Mouse (Mus musculus) large intestine, adult 2 months (tissue): ENCODE data around the gene Hist2h3c2. TPM values are rescaled to one million over a fixed set of nuclear protein-coding genes. Genes with fewer than 3 reads are reported as not detected.
"Not testable (repeated sequence)": the region's sequence is repeated elsewhere in the genome, so short reads cannot be mapped to it uniquely, and the experiment has no call there.

Source experiments
- DNase-seq: peaks from one replicate; pipeline ENCODE4 v3.0.0-alpha.2; 2012; ENCODE audit warnings: low read depth, low spot score
- WGBS: fragments of 180-500 bp; shearing (Covaris S2); methylation state at CpG from one replicate; pipeline ENCODE4 v1.1.7; 2018; 5-methylcytosine and 5-hydroxymethylcytosine counted together
- polyA plus RNA-seq: library from polyadenylated mRNA; depleted of rRNA; stranded (reverse); fragments of >200 nt; gene quantifications from 2 replicates; pipeline ENCODE4 v1.2.3, GENCODE M21; 2012; rRNA removed

Gene Hist2h3c2
- polyA plus RNA-seq = 49.8 and 65.9 TPM in 2 replicates

GRCm38 (mm10) chr3:96238954-96239793 lies at the start of gene Hist2h3c2:
Hist2h3c2 (minus strand) TSS chr3:96239127.
- under 1% methylated on average over 26 of the region's 68 CpGs for WGBS
- DNase-seq = not testable (repeated sequence)

GRCm38 (mm10) chr3:96287334-96287733 lies 48.4 kb upstream of the Hist2h3c2 start:
- WGBS = 92% methylated on average over 11 of the region's 11 CpGs
- not testable (repeated sequence) for DNase-seq

DNA sequence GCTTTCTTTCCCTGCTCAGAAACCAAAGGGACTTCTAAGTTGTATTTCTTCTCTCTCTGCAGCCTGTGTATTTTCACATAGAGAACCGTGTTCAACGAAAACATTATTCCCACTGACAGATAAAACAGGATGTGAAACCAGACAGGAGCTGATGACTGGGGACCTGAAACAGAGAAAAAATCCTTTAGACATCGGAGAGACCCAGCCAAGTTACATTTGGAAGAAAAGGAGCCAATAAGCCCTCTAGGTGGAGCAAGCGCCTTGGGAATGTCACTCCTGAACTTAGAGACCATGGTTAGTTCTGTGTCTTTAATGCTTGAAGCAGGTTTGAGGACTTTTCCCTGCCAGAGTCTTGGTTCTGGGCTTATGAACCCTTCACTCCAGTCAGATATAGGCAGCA lies 45.5 kb upstream of the Hist2h3c2 start:
- no peak for DNase-seq

DNA sequence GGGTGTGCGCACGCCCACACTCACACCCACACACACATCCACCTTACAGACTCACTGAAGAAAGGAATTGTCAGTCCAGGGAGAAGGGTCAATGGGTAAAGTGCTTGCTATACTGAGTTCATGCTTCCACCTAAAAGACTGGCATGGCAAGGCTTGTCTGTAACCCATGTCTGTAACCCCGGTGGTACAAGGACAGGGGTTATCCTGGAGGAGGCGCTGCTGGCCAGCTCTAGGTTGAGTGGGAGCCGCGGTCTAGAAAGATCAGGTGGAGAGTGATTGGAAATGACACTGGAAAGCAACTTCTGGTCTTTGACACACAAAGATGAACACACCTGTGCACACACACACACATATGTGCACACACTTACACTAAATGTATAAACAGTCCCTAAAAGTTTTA lies 41.7 kb upstream of the Hist2h3c2 start:
- 63% methylated on average over 6 of the region's 6 CpGs for WGBS

More for the DNA sequence above, 45.5 kb upstream of the Hist2h3c2 start:
- 28% methylated on average over 4 of the region's 4 CpGs for WGBS

GRCm38 (mm10) chr3:96277800-96278624 lies 39.1 kb upstream of the Hist2h3c2 start:
- no peak for DNase-seq
- under 1% methylated on average over 49 of the region's 49 CpGs for WGBS

More for the DNA sequence above, 41.7 kb upstream of the Hist2h3c2 start:
- DNase-seq = no peak

DNA sequence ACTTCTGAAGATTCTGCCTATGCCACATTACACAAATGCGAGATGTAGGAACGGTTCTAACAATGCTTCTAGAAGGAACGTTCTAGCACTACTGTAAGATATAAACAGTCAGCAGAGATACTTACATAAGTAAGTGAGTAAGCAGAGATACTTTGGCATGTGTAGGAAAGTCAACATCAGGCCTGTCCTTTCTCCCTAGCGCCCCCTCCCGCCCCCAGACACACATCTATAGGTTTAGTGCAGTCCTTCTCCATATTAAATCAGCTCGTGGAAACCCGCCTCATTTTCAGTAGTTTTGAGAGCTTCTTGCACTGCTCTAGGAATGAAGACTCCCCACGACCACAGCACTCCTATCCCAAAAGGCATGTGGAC lies 38.5 kb upstream of the Hist2h3c2 start:
- 17% methylated on average over 8 of the region's 8 CpGs for WGBS
- DNase-seq = no peak

DNA sequence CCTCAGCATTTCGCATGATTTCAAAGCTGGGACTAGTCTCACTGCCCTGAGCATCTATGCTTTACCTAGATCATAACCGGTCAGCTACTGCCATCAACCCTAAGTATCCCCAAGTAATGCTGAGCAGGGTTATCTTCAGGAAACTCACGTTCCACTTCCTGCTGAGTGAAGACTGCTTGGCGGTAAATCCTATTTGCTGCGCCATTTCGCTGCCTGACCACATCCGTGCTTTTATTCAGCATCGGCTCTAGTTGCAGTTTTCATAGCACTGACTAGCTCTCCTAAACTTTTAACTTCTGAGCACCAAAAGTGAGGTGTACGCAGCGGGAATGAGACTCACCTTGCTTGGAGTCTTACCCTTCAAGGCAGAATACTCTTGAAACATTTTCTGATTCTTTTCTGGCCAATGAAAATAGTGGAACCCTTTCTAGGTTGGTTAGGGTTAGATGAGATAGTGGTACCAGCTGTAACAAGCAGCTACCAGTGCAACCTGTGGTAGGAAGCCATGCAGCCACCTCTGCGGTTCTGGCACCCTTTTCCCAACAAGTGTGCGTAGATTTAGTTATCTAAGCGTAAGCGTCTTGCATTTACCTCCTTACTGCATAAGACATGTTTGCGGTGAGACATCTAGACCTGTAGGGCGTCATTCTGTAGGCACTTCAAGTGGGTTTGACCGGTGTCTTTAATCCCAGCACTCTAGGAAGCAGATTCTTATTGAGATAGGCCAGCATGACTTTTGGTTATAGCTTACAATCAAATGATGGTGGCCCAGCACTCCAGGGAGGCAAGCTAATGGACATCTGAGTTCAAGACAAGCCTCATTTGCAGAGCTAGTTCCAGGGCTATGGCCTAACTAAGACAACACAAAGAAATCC lies 34.9 kb upstream of the Hist2h3c2 start:
- DNase-seq = no peak
- 87% methylated on average over 17 of the region's 17 CpGs for WGBS

DNA sequence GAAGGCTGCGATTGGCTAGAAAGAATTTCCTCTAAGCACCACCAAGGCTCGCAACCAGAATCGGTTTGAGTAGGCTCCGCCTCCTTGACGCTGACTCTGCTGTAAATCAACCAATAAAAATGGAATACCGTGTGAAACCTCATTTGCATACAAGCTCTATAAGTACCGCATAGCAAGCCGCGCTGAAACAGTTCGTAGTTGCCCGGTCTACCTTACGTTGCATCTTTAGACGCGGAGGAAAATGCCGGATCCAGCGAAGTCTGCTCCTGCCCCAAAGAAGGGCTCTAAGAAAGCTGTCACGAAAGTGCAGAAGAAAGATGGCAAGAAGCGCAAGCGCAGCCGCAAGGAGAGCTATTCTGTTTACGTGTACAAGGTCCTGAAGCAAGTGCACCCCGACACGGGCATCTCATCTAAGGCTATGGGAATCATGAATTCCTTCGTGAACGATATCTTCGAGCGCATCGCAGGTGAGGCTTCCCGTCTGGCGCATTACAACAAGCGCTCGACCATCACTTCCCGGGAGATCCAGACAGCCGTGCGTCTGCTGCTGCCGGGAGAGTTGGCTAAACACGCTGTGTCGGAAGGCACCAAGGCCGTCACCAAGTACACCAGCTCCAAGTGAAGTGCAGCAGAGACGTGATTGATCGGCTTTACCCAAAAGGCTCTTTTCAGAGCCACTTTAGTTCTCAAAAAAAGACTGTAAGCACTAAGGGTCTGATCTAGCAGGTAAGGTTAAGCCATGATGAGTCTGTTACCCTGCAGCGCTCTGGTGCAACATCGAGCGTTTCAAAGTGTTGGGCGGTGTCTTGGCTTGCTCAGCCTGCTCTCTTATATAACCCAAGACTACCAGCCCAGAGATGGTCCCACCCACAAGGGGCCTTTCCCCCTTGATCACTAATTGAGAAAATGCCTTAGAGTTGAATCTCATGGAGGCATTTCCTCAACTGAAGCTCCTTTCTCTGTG lies 30.9 kb upstream of the Hist2h3c2 start, which contains the start of gene Hist2h2bb:
Hist2h2bb (plus strand) TSS at position 242 of the 964 bp plus-strand sequence.
- under 1% methylated on average over 45 of the region's 45 CpGs for WGBS
- DNase-seq = peak; percentile 92

DNA sequence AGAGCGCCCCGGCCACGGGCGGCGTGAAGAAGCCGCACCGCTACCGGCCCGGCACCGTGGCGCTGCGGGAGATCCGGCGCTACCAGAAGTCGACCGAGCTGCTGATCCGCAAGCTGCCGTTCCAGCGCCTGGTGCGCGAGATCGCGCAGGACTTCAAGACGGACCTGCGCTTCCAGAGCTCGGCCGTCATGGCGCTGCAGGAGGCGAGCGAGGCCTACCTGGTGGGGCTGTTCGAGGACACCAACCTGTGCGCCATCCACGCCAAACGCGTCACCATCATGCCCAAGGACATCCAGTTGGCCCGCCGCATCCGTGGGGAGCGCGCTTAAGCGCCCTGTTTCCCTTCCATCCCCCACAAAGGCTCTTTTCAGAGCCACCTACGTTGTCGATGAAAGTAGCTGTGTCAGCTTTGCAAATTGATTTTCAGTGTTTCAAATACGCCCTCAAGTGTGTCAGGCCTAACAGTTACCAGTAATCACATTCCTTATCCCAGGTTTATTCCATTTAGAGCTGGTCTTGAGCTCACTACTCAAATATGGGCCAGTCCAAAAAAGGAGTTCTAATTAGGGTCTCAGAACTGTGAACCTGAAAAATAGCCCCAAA lies 29.9 kb upstream of the Hist2h3c2 start:
- WGBS = under 1% methylated on average over 14 of the region's 44 CpGs
- DNase-seq = not testable (repeated sequence)

- WGBS = 4% methylated on average over 30 of the region's 30 CpGs
- DNase-seq = no peak
These were observed 29.3 kb upstream of the Hist2h3c2 start, which contains the start of gene Hist2h3b for GRCm38 (mm10) chr3:96268051-96268775. Hist2h3b (plus strand) TSS chr3:96268654.

DNA sequence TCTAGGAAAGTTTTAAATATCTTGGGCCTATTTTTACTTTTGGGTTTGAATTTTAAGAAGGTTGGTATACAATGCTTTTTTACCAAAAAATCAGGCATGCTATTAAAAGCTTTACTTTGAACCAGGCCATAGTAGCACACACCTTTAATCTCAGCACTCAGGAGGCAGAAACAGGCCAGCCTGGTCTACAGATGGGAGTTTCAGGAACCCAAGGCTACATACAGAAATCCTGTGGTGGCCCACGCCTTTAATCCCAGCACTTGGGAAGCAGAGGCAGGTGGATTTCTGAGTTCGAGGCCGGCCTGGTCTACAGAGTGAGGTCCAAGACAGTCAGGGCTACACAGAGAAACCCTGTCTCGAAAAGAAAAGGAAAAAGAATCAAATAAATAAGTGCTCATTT lies 28.6 kb upstream of the Hist2h3c2 start:
- no peak for DNase-seq
- WGBS = 72% methylated on average over 4 of the region's 4 CpGs

- DNase-seq = no peak
- 86% methylated on average over 8 of the region's 8 CpGs for WGBS
These were observed 27.3 kb upstream of the Hist2h3c2 start for GRCm38 (mm10) chr3:96266132-96266710.

DNA sequence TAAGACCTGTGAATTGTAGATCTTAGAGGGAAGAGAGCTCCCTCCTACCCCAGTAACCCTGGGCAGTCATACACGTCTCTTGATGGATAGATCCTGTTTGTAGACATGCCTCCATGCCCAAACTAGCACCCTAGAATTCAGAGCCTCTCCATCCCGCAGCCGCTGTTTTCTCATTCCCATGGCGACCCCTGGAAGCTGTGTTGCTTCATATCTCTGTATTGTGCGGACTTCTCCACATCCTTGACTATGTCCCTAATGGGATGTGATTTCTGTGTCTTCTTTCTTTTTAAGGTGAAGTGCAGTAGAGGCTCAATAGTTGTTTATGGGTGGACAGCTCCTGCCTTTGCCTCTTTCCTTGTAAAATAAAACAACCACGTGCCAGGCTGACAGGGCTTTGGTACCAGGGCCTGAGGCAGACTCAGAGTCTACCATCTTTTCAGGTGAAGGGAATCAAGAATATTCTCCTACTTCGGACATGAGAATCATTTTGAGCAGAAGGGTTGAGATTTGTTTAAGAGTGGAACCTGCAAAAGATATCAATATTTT lies 25.6 kb upstream of the Hist2h3c2 start:
- DNase-seq = no peak
- 66% methylated on average over 7 of the region's 7 CpGs for WGBS

GRCm38 (mm10) chr3:96263558-96264403 lies 24.9 kb upstream of the Hist2h3c2 start:
- WGBS = under 1% methylated on average over 27 of the region's 27 CpGs

DNA sequence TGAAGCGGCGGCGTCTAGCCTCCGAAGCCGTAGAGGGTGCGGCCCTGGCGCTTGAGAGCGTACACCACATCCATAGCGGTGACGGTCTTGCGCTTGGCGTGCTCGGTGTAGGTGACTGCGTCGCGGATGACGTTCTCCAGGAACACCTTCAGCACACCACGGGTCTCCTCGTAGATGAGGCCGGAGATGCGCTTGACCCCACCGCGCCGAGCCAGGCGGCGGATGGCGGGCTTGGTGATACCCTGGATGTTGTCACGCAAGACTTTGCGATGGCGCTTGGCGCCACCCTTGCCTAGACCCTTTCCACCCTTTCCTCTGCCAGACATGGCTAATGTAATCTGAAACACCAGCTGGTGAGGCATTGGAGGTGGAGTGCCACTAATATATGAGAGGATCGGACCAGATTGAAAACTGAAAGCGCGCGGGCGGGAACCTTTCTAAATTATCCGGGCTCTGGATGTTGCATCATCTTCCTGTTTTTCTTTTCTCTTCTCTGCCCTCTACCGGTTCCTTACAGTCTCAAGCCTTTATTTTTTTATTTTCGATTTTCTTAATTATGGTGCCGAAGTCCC lies 24.1 kb upstream of the Hist2h3c2 start, which contains the start of gene Hist2h4:
Hist2h4 (minus strand) TSS at position 333 of the 572 bp plus-strand sequence.
- WGBS = under 1% methylated on average over 40 of the region's 40 CpGs
- DNase-seq = peak; percentile 87

More at GRCm38 (mm10) chr3:96263558-96264403, 24.9 kb upstream of the Hist2h3c2 start:
- no peak for DNase-seq
